Mouse (Mus musculus) kidney, embryonic 16.5 days (tissue): ENCODE measurements at regions not wholly inside any gene's neighbourhood (a gene's known extent, or its start where the extent isn't known, plus 50 kb on each side); places are given as distances from the start of the nearest gene placed in this dataset.

Experiments
- ATAC-seq: fragments of 200-750 bp; cut with Nextera tagmentation; 2 replicates; pipeline ENCODE4 v1.8.0; 2017; ENCODE audit warnings: moderate TSS enrichment; ENCODE audit not compliant: low FRiP score, low TSS enrichment
- H3K27ac ChIP-seq: fragments of 300-500 bp; sonication (generic); 2 replicates; pipeline ENCODE4 v1.5.1; 2014; ENCODE audit warnings: low read length
- H3K27me3 ChIP-seq: fragments of 300-500 bp; sonication (generic); 2 replicates; pipeline ENCODE4 v1.6.1; 2014; ENCODE audit warnings: low read length, control low read depth, mixed read lengths; ENCODE audit not compliant: insufficient read depth
- H3K36me3 ChIP-seq: fragments of 300-500 bp; sonication (generic); 2 replicates; pipeline ENCODE4 v1.6.1; 2014; ENCODE audit warnings: low read length, control low read depth, mixed read lengths; ENCODE audit not compliant: insufficient read depth
- H3K4me1 ChIP-seq: fragments of 300-500 bp; sonication (generic); 2 replicates; pipeline ENCODE4 v1.6.1; 2014; ENCODE audit warnings: low read length, control low read depth, mixed read lengths; ENCODE audit not compliant: insufficient read depth
- H3K4me2 ChIP-seq: fragments of 300-500 bp; sonication (generic); replicated peaks from 2 replicates; pipeline ENCODE4 v1.6.1; 2014; ENCODE audit warnings: low read depth, low read length
- H3K4me3 ChIP-seq: fragments of 300-500 bp; sonication (generic); 2 replicates; pipeline ENCODE4 v1.5.1; 2014; ENCODE audit warnings: mild to moderate bottlenecking, low read length
- H3K9ac ChIP-seq: fragments of 300-500 bp; sonication (generic); replicated peaks from 2 replicates; pipeline ENCODE4 v1.6.1; 2014; ENCODE audit warnings: low read length
- H3K9me3 ChIP-seq: fragments of 300-500 bp; sonication (generic); 2 replicates; pipeline ENCODE4 v1.6.1; 2016; ENCODE audit warnings: low read length, control low read depth
- WGBS: fragments of 180-500 bp; shearing (Covaris S2); extraction: QIAGEN DNeasy Blood & Tissue Kit; methylation state at CpG from one replicate; pipeline ENCODE4 v1.1.7; 2014; 5-methylcytosine and 5-hydroxymethylcytosine counted together

GRCm38 (mm10) chr11:19340889-19341288 is 322.1 kb upstream of the Meis1 start:
- H3K27ac ChIP-seq = no peak overlapping the region
- H3K9me3 ChIP-seq = no peaks in the 10 kb centered on the region
- H3K27me3 ChIP-seq = no peaks in the 10 kb centered on the region
- no peak for ATAC-seq
- H3K4me3 ChIP-seq = no peak overlapping the region
- no peaks in the 10 kb centered on the region for H3K4me1 ChIP-seq
- no peak overlapping the region for H3K4me2 ChIP-seq
- 82% methylated on average over 5 of the region's 5 CpGs for WGBS
- H3K36me3 ChIP-seq = no peaks in the 10 kb centered on the region
- no peak overlapping the region for H3K9ac ChIP-seq

- Histone ChIP-seq H3K9me3 (no peaks in the 10 kb centered on the region), H3K4me3 (no peak overlapping the region), H3K36me3 (no peaks in the 10 kb centered on the region), H3K9ac (no peak overlapping the region), H3K27me3 (no peaks in the 10 kb centered on the region), H3K4me2 (no peak overlapping the region), H3K27ac (no peak overlapping the region), H3K4me1 (no peaks in the 10 kb centered on the region)
- WGBS = 60% methylated on average over 3 of the region's 3 CpGs
- no peak for ATAC-seq
Measured at GRCm38 (mm10) chr11:19341379-19341778, 322.6 kb upstream of the Meis1 start.

GRCm38 (mm10) chr11:19342803-19343202 is 324.0 kb upstream of the Meis1 start:
- no peak overlapping the region for H3K4me2 ChIP-seq
- no peaks in the 10 kb centered on the region for H3K36me3 ChIP-seq
- no peak for ATAC-seq
- H3K4me3 ChIP-seq = no peak overlapping the region
- no peak overlapping the region for H3K27ac ChIP-seq
- H3K9me3 ChIP-seq = no peaks in the 10 kb centered on the region
- no peaks in the 10 kb centered on the region for H3K4me1 ChIP-seq
- H3K27me3 ChIP-seq = no peaks in the 10 kb centered on the region
- H3K9ac ChIP-seq = no peak overlapping the region
- WGBS = 86% methylated on average over 4 of the region's 4 CpGs

DNA sequence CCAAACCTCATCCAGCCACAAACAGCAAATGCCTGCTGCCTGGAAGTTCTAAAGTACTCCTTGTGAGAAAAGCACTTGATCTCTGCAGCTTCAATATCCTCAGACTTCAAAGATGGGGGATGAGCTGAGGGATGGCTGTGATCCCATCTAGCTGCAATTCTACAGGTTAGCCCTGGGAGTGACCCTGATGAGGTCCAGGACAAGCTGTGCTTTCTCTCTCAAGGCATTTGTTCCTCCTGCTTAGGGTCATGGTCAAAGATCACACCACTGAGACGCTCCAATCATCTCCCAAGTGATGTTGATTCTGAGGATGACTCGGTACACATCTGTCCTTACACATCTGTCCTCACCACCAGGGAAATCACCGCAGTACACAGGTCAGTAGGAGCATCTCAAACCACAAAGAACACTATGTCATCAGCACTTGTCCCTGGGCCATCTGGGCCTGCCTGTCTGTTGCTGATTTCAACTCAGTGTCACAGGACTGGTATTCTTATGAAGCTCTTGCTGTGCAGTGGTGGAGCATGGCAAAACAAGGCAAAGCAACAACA is 327.6 kb upstream of the Meis1 start:
- H3K9me3 ChIP-seq = no peaks in the 10 kb centered on the region
- no peak overlapping the region for H3K4me3 ChIP-seq
- no peaks in the 10 kb centered on the region for H3K36me3 ChIP-seq
- H3K4me2 ChIP-seq = no peak overlapping the region
- no peak overlapping the region for H3K9ac ChIP-seq
- no peaks in the 10 kb centered on the region for H3K27me3 ChIP-seq
- 0 out of 2 replicates have a peak, but pooled peaks cover 2% of the 10 kb centered on the region for H3K4me1 ChIP-seq
- WGBS = 59% methylated on average over 3 of the region's 3 CpGs
- H3K27ac ChIP-seq = no peak overlapping the region
- ATAC-seq = no peak

DNA sequence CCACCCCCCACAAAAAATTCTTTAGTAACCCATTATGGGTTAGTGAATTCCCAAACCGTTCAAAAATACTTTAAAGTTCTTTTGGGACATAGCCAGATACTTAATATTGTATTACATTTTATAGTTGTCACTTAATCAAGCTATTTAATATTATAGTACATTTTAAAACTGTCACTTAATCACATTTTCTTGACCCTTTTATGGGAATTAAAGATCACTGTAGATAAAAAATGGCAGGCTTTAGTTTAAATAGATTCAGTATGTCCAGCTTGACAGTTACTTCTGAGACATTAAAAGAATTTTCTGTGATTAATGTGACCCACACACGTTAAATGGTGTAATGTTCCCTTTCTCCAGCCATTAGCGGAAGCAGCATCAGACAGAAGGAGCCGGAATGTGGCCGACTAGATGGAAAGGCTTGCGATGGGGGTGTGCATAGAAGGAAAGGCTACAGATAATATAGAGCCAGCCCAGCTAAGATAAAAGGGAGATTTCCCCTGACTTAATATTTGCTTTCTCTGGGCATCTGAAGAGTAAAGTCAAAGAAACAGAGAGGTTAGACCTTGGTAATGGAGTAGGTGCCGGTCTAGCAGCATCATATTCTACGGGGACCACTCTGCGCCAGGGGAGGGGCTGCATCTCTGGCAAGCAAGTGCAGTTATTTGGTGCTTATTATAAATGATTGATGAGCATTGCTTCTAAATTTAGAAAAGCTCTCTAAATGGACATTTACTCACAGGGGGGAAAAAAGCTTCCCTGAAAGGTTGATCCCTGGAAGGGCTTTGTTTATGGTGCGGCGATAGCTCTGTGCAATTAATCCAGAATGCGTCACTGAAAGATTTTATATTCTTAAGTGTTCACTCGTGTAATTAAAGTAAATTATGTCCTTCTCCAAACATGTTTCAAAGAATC is 331.8 kb upstream of the Meis1 start:
- no peaks in the 10 kb centered on the region for H3K9me3 ChIP-seq
- peak overlapping the region; percentile 35 for H3K4me2 ChIP-seq
- H3K4me3 ChIP-seq = peak overlapping the region; percentile 22
- no peaks in the 10 kb centered on the region for H3K36me3 ChIP-seq
- WGBS = 24% methylated on average over 13 of the region's 13 CpGs
- peak; percentile 80 for ATAC-seq
- peak overlapping the region; percentile 71; the same call in 1 of the 2 replicates for H3K27ac ChIP-seq
- H3K27me3 ChIP-seq = no peaks in the 10 kb centered on the region
- peaks cover 10% of the 10 kb centered on the region; the same call in 1 of the 2 replicates for H3K4me1 ChIP-seq
- no peak overlapping the region for H3K9ac ChIP-seq

DNA sequence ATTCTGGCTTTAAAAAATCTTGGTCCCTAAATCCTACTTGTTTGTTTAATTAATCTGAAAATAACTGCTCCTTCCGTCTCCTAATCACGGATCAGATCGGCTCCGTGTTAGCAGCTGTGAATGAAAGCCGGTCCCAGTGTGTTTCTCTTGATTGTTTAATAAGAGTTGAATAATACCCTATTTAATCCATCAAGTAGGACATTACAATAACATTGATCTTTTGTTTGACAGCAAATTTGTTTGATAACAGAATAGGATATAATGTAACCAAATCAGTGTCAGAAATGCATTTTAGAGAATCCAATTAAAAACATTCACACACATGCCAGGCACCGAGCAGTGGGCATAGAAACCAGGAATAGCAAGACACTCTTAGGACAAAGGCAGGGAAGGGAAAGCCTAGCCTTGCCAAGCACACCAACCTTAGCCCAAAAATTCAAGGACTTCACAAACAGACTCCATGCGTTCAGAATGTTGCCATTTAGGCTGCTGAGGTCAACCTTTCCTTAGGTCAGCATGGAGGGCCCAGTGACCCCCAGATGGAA is 332.5 kb upstream of the Meis1 start:
- Histone ChIP-seq H3K27ac (no peak overlapping the region), H3K4me2 (peak overlapping the region; percentile 35), H3K9ac (no peak overlapping the region), H3K9me3 (no peaks in the 10 kb centered on the region), H3K36me3 (no peaks in the 10 kb centered on the region), H3K4me3 (no peak overlapping the region), H3K4me1 (peaks cover 16% of the 10 kb centered on the region), H3K27me3 (no peaks in the 10 kb centered on the region)
- 51% methylated on average over 7 of the region's 7 CpGs for WGBS
- ATAC-seq = no peak

DNA sequence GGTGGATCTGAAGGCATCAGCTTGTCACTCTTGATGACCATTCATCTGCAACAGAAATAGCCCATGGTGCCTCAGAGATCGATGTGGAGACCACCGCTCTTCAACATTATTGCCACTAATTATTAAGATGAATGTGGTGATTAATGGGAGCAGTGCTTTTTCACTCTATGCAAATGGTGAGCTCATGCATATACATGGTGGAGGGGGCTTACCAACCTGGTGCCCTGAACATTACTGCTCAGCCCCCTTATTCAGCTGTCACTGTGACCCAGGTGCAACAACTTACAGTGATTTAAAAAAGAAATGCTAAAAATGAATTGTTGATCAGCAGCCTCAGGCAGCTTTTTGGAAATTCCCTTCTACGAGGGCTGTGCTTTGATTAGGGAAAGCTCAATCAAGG is 334.9 kb upstream of the Meis1 start:
- H3K36me3 ChIP-seq = no peaks in the 10 kb centered on the region
- no peaks in the 10 kb centered on the region for H3K27me3 ChIP-seq
- no peaks in the 10 kb centered on the region for H3K9me3 ChIP-seq
- H3K9ac ChIP-seq = no peak overlapping the region
- H3K27ac ChIP-seq = no peak overlapping the region
- no peak overlapping the region for H3K4me3 ChIP-seq
- H3K4me2 ChIP-seq = no peak overlapping the region
- no peak for ATAC-seq
- 71% methylated on average over 3 of the region's 3 CpGs for WGBS
- peaks cover 16% of the 10 kb centered on the region for H3K4me1 ChIP-seq

DNA sequence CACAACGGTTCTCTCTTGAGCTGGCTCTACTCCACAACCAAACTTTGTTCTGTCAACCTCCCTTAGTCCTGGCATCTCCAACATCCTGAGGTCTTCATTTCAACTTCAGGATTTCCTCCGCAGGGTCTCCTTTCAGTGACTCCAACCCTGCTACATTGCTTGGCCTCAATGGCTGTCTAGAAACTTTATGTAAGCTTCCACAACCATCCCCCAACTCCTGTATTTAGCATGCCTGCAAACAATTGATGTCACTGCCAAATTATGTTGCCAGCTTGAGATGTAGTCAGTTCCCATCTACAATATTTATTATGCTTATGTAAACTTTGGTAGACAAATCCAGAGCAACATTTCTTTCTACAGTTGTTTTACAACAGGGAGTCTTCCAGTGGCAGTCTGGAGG is 336.4 kb upstream of the Meis1 start:
- Histone ChIP-seq H3K27me3 (no peaks in the 10 kb centered on the region), H3K4me2 (no peak overlapping the region), H3K27ac (no peak overlapping the region), H3K9me3 (no peaks in the 10 kb centered on the region), H3K36me3 (no peaks in the 10 kb centered on the region), H3K9ac (no peak overlapping the region), H3K4me3 (no peak overlapping the region), H3K4me1 (peaks cover 16% of the 10 kb centered on the region)
- ATAC-seq = no peak
- WGBS = 52% methylated on average over 2 of the region's 2 CpGs

GRCm38 (mm10) chr11:19356151-19356550 is 337.4 kb upstream of the Meis1 start:
- 30% methylated on average over 2 of the region's 2 CpGs for WGBS
- Histone ChIP-seq H3K9ac (no peak overlapping the region), H3K4me2 (no peak overlapping the region), H3K9me3 (no peaks in the 10 kb centered on the region), H3K4me1 (peaks cover 14% of the 10 kb centered on the region), H3K4me3 (no peak overlapping the region), H3K36me3 (no peaks in the 10 kb centered on the region), H3K27me3 (no peaks in the 10 kb centered on the region), H3K27ac (no peak overlapping the region)
- ATAC-seq = no peak

DNA sequence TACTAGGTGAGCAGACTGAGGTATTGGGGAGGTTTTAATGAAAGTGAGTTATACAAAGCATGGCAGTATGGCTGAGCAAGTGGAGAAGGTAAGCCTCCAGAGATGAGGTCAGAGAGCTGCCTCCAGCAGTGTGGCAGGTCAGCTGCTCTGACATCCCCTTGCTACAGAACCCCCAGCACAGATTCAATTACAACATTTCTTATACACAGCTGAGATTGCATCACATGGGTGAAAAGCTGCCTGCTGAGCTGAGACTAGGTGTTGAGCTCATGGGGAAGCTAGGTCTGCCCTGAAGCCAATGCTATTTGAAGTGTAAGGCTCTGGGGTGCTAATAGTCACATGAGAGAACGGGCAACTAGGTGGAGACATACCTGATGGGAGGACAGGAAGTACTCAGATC is 350.4 kb upstream of the Meis1 start:
- Histone ChIP-seq H3K4me1 (no peaks in the 10 kb centered on the region), H3K4me2 (no peak overlapping the region), H3K9ac (no peak overlapping the region), H3K27ac (no peak overlapping the region), H3K27me3 (no peaks in the 10 kb centered on the region), H3K9me3 (no peaks in the 10 kb centered on the region), H3K36me3 (no peaks in the 10 kb centered on the region), H3K4me3 (no peak overlapping the region)
- no peak for ATAC-seq
- 60% methylated on average over 1 of the region's 1 CpGs for WGBS
